Mouse (Mus musculus) heart, postnatal 0 days (tissue): Measurements from ENCODE around the gene Habp2. TPM values are rescaled to one million over a fixed set of nuclear protein-coding genes. Genes with fewer than 3 reads are reported as not detected.

ENCODE experiments used
- ATAC-seq: fragments of 200-750 bp; cut with Nextera tagmentation; 2 replicates; pipeline ENCODE4 v1.8.0; 2017; ENCODE audit warnings: low read depth, moderate number of reproducible peaks, moderate library complexity; ENCODE audit not compliant: insufficient read depth
- DNase-seq: peaks from one replicate; pipeline ENCODE4 v3.0.0-alpha.2; 2016; ENCODE audit warnings: low spot score
- H3K27ac ChIP-seq: fragments of 300-500 bp; sonication (generic); 2 replicates; pipeline ENCODE4 v1.5.1; 2014; ENCODE audit warnings: low read depth, mild to moderate bottlenecking
- H3K27me3 ChIP-seq: fragments of 300-500 bp; sonication (generic); 2 replicates; pipeline ENCODE4 v1.6.1; 2014; ENCODE audit warnings: low read length, mixed read lengths; ENCODE audit not compliant: control insufficient read depth, insufficient read depth
- H3K36me3 ChIP-seq: fragments of 300-500 bp; sonication (generic); replicated peaks from 2 replicates; pipeline ENCODE4 v1.6.1; 2014; ENCODE audit warnings: low read length, mixed read lengths; ENCODE audit not compliant: control insufficient read depth, insufficient read depth
- H3K4me1 ChIP-seq: fragments of 300-500 bp; sonication (generic); 2 replicates; pipeline ENCODE4 v1.6.1; 2014; ENCODE audit warnings: antibody characterized with exemption; ENCODE audit not compliant: control insufficient read depth, insufficient read depth
- H3K4me2 ChIP-seq: fragments of 300-500 bp; sonication (generic); 2 replicates; pipeline ENCODE4 v1.6.1; 2014; ENCODE audit warnings: low read depth, mild to moderate bottlenecking, low read length, moderate library complexity
- H3K4me3 ChIP-seq: fragments of 300-500 bp; sonication (generic); 2 replicates; pipeline ENCODE4 v1.5.1; 2014; ENCODE audit warnings: low read depth, low read length
- H3K9ac ChIP-seq: fragments of 300-500 bp; sonication (generic); replicated peaks from 2 replicates; pipeline ENCODE4 v1.6.1; 2014; ENCODE audit warnings: low read depth, low read length, mixed read lengths
- H3K9me3 ChIP-seq: fragments of 300-500 bp; sonication (generic); replicated peaks from 2 replicates; pipeline ENCODE4 v1.6.1; 2016; ENCODE audit warnings: low read length; ENCODE audit not compliant: control insufficient read depth
- CTCF ChIP-seq: IDR thresholded peaks from 2 replicates; pipeline ENCODE4 v1.5.1; 2016; ENCODE audit warnings: antibody characterized with exemption, control low read depth, low read depth
- EP300 ChIP-seq: IDR thresholded peaks from 2 replicates; pipeline ENCODE4 v1.6.1; 2016; ENCODE audit warnings: antibody characterized with exemption, low read depth
- WGBS: fragments of 180-500 bp; shearing (Covaris S2); extraction: QIAGEN DNeasy Blood & Tissue Kit; methylation state at CpG from one replicate; pipeline ENCODE4 v1.1.7; 2014; 5-methylcytosine and 5-hydroxymethylcytosine counted together
- polyA plus RNA-seq: library from polyadenylated mRNA; unstranded; fragments of >200 nt; fragmentation: Nextera tagmentation; extraction: Ambion mirVana; gene quantifications from 2 replicates; pipeline ENCODE4 v1.2.1, GENCODE M21; 2015
- total RNA-seq: library from RNA; depleted of rRNA; stranded (reverse); fragments of >200 nt; gene quantifications from 2 replicates; pipeline ENCODE4 v1.2.3, GENCODE M21; 2014; ENCODE audit warnings: low replicate concordance; rRNA removed

Gene Habp2
- total and polyA plus RNA-seq, 2 experiments from 2014 or later = 4.1 TPM; not detected in 1

DNA sequence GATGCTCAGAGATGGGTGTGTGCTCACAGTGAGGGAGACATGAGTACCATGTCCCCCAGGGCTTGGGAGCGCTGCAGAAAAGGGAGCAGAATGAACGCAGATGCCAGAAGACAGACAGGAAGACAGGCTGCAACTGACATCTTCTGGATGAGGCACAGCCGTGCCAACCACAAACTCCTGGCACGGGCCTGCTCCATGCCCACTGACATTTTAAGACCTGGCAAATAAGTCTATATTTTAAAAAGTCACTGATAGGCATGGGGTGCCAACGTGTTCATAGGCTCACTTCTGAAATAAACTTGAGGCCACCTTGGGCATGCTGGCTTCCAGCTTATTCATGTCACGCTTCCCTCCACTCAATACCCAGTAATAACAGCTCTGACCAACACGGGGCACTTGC lies 82.0 kb downstream of the Habp2 start:
- DNase-seq = no peak
- H3K27me3 ChIP-seq = no peaks in the 10 kb centered on the region
- H3K27ac ChIP-seq = no peak overlapping the region
- no peaks in the 10 kb centered on the region; the same call in 1 of the 2 replicates for H3K4me1 ChIP-seq
- H3K36me3 ChIP-seq = peaks cover 75% of the 10 kb centered on the region
- no peaks in the 10 kb centered on the region for H3K9me3 ChIP-seq
- 84% methylated on average over 7 of the region's 7 CpGs for WGBS
- no peak overlapping the region for H3K4me3 ChIP-seq
- H3K9ac ChIP-seq = no peak overlapping the region
- H3K4me2 ChIP-seq = no peak overlapping the region
- TF ChIP-seq EP300 = no peak
- TF ChIP-seq CTCF = no peak
- no peak for ATAC-seq

Other genes with a start within 250 kb of the Habp2 start
- 163 and 207 TPM in 2 replicates for gene Nrap, start 102.9 kb downstream of the Habp2 start, total RNA-seq
- 52.9 and 60.1 TPM in 2 replicates for gene Nrap, start 102.9 kb downstream of the Habp2 start, polyA plus RNA-seq
- gene Casp7, start 110.0 kb downstream of the Habp2 start, total RNA-seq = 33.1 and 33.2 TPM in 2 replicates
- 22.5 and 27.0 TPM in 2 replicates for gene Casp7, start 110.0 kb downstream of the Habp2 start, polyA plus RNA-seq
- 0.31 TPM in 1 of 2 replicates, not detected in the other for gene Plekhs1, start 174.5 kb downstream of the Habp2 start, total RNA-seq
- 0.05 and 0.07 TPM in 2 replicates for gene Plekhs1, start 174.5 kb downstream of the Habp2 start, polyA plus RNA-seq